Mouse (Mus musculus) layer of hippocampus, adult 11-12 months (tissue): Measurements from ENCODE around the gene Npas3.
A peak's percentile ranks its signal among the peaks of the same experiment; 100 is the strongest.

ENCODE experiments used
- DNase-seq: peaks from one replicate; pipeline ENCODE4 v3.0.0; 2022; ENCODE audit warnings: low spot score

The Npas3 gene

DNA sequence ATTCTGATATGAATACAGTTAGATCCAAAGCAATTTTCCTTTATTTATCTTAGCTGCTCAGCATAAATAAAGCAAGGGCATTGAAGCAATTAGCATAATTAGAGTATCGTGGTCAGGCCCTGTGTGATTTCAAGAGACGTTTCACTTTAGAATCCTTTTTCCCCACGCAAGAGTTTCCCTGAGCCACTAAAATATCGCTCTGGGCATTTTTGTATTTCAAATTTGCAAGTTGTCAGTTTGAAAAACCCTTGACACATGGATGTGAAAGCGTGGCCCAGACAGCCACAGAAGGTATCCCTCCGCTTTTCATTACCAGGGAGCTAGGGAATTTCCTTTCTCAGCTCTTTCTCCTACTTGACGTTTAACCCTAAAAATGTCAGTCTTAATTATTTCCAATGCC is 553.9 kb downstream of the Npas3 start:
- no peak for DNase-seq

DNA sequence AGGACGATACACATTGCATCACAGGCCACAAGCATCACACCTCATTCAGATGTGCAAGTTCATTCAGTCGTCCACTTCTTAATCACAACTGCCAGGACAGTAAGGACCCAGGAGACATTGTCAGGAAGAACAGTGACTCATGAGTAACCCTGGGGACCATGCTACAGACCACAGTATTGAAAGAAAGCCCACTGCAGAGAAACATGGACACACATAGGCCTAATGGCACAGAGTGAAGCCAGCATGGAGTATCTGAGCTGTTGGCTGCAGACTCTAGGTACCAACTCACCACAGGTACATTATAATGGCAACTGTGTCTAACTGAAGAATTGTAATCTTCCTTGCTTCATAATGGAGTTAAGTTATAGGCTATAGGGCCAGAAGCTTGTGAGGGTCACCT is 561.6 kb downstream of the Npas3 start:
- DNase-seq: no peak

DNA sequence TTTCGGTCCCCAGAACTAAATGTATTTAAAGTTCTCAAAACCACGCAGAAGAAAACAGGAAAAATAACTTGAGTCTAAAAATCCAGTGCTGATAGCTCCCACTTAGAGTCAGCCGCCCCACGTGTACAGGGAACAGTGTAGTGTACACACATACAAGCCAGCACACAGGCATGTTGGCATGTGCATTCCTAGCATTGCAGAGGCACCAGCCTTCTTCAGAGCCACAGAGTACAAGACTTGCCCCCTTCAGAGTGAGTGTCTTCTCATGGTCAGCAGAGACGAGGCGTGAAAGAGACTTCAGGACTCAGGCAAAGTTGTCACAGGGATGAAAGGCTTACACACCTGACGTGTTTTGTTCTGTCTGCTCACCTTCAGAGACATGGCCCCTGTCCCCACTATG is 565.8 kb downstream of the Npas3 start:
- no peak for DNase-seq

DNA sequence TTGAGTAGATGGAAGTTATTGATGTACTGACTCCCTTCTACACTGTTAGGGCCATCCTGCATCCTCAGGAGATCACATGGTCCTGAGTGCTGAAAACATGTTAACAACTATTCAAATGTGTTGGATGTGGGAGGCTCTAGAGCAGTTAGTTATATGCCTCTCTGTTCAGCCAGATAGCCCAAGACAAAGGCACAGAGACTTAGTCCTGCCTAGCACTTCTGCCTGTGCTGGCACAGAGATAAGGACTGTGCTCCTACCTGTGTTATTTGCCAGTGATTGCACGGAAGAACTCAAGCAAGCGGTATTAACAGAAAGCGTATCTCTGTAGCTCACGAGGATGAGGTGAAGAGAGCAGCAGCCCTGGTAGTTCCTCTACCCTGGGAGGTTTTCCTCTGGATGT is 571.5 kb downstream of the Npas3 start:
- no peak for DNase-seq

DNA sequence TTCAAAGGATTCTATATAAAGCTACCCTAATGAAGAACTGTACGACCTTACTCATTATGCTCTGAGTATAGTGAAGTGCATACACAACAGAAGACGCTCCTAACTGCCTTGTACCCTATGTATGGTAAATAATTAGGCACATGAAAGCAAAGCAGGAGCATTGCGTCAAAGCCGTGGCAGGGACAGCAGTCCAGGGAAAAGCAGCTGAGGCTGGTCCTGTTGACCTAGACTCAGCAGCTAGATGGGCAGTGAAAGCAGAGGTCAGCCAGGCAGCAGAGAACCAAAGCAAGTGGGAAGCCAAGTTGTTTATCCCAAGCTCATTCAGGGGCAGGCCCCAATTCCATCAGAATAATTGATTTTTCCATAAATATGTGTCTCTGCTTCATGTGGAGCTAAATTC is 574.4 kb downstream of the Npas3 start:
- no peak for DNase-seq

DNA sequence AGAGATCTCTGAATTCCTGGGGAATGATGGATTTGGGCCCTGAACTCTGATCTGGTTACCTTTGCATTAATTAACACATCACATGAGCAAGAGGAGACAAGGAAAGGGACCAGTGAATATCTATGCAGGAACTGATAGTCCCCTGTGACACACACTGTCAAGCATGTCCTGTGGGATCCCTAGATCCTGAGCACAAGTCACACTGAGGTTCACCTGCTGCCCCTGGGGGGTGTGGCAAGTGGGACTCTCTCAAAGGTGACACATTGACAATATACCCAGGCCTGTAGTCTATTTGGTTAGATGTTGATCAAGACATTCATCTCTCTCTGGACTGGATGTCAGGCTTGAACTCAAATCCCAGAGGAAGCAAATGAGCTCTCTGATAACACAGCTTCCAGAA is 576.8 kb downstream of the Npas3 start:
- DNase-seq: no peak

DNA sequence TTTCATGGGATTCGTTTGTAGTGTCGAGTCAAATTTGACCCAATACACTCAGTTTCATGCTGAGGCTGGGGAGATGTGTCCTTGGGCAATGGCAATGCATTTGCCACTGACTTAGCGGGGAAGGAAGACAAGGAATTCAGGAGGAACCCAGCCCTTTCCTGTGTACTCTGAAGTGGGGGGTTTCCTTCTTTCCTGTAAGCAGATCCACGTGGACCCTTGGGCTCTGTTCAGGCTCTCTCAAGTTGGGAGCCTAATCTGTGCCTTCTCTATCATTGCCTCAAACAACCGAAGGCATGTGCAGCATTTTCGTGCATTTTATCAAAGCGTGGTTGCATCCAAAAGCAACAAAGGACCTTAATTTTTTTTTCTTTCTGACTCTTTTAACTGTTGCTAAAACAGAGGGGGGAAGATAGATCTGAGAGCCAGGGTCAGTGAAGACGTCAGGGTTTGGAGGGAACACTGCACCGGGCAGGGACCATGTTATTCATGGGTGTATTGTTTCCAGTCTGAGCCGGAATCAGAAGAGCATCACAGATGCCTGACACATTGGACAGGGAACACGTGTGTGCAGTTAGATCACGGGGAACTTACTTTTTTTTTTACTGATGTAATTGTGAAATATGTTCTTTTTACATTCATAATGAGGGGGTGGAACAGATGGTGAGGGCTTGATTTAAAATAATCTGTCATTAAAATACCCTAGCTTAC is 577.6 kb downstream of the Npas3 start:
- peak; percentile 15 for DNase-seq

DNA sequence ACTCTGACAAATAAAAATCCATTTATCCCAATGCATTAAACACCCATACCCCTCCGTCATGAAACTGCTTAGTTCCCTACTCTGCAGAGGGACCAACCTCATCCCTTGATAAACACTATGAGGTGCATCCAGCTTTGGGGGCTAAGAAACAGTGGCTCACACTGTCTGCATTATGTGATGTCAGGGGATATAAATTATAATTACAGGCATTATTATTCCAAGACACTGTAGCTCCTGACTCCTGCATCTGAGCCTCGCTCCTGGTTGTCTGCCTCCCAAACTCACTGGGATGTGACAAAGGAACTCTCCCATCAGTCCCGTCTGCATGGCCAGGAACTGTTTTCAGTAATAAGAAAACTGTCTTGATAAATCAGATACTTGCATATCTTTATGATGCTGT is 578.3 kb downstream of the Npas3 start:
- DNase-seq: no peak

DNA sequence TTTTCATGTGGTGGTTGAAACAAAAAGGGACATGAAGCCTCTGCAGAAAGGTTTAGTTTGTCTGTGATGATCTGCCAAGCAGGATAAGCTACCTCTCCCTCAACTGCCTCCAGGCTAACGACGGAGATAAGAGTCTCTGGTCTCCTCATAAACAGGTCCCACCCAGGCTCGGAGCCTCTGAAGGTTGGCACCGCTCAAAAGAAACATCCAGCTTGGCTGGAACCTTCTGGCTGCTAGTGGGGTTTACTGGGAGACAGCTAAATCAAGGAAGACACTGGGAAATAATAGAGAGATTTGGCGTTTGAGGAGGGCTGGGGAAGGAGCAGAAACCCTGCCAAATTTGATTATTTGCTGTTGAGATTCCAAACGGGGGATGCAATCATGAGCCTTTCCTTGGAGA is 584.1 kb downstream of the Npas3 start:
- no peak for DNase-seq

DNA sequence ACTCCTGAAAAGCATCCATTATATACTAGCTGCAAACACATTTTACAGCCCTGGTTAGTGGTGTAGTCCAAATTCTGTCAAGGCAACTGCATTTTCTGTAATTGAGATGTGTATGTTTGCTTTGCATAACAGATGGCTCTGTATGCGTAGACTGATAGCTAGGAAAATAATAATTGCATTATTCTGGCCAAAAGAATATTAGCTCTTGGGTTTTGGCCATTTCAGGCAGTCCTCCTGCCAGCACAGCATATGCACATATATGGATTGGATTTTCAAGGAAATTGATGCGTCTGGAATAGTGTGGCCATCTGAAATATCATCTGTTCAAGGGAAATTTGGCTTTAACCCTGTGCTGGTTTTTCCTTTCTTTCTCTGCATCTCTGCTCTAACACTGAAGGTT is 584.9 kb downstream of the Npas3 start:
- DNase-seq: no peak

DNA sequence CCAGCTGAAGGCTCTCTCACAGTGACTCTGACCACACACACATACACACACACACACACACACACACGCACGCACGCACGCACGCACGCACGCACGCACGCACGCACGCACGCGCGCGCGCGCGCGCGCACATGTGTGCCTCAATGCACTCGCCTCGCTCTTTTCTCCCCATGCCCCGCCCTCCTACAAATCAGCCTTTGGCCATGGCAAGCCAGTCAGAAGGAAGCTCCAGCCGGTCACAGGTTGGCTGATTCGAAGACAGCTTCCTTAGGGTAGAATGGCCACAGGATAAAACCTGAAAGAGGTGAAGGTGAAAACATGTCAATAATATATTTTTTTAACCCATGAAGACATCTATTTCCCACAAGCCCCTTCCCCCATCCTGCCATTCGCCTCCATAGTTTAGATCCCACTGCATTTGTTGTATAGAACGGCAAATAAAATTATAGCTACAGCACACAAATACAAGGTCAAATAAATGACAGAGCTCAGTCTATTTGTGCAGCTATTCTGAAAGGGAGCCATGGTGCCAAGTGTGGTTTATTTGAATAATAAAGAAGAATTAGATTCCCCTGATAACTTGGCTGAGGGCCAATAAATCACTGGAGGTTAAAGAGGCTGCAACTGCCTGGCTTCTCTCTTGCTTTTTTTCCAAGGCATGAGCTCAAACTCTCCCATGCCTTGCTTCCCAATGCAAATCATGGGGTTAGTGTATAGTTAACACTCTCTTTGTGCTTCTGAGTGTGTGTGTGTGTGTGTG is 587.7 kb downstream of the Npas3 start:
- DNase-seq: no peak

DNA sequence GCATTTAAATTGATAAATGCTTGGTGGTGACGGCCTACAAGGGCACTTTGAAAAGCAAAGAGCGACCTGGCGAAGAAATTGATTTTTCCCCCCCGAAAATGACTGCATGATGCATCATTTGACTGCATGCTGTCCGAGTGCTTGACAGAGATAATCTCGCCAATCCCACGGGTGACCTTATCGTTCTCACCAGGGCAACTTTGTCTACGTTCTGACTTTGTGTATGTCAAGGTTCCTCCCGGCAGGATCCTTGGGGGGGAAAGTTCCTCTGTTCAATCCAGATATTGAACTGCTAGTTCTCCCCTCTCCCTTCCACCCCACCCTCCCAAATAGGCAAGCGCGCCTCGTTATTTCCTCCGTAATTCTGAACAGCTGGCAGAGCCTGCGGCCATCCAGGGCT is 588.9 kb downstream of the Npas3 start:
- no peak for DNase-seq

DNA sequence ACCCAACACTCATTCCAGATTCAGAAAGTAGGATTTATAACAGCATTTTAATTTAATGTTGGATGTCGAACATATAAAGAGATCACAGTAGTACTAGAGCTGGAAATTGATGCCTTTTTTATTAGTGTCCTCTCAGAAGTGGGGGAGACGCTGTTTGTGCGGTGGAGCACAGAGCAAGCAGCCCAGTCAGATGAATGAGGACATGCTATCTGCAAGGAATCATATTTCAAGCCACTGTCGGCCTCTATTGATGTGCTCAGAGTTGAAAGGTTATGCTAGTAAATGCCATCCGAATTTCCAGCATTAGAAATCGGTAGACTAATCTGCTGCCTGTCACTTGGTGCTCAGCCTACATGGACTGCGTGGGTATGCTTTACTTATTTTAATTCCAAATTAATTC is 590.1 kb downstream of the Npas3 start:
- DNase-seq: no peak

DNA sequence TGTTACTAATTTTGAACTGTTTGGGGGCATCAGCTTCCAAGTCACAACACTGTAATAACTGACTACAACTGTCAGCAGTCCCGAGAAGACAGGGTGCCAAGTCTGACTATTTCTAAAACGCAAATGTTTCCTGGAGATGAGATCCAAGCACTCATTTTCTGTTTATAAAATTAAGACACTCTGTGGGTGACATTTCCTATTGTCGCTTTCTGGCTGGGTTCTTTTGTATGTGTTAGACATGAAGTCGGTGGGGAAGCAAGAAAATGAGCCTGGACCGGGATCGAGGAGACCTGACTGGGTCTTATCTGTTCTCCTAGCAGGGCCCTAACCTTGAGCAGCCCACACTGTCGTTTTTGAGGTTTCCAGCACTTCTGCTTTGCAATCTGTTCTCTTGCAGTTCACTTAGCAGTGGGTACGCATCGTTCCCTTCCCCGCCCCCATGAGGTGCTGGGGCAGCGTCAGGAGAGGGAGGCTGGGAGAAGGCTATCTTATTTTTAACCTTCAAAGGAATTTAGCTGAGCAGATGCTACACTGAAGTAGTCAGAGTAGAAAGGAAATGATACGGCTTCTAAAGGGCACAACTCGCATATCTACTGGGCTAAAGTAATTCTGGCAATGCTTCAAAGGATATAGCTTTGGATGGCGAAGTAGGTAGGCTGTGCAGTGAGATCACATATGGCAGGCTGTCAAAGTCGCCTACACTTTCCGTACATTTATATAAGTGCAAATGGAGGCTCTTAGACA is 593.6 kb downstream of the Npas3 start:
- peak; percentile 41 for DNase-seq

DNA sequence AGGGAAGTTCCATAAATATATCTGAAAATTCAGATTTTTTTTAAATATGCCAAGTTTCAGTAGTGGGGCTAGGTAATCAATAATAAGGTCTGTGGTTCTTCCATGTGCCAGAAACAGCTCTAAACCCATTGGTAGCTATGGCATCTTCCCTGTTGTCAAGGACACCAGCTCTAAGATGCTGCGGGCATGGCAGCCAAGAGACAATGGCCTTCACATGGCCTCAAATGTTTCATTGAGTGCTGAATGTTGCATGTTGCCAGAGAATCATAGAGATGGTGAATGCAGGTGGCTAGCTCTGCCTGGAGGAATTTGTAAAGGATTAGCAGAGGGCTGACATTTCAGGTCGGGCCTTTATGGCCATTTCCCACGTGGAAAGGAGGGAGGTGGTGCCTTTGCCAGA is 595.1 kb downstream of the Npas3 start:
- no peak for DNase-seq

DNA sequence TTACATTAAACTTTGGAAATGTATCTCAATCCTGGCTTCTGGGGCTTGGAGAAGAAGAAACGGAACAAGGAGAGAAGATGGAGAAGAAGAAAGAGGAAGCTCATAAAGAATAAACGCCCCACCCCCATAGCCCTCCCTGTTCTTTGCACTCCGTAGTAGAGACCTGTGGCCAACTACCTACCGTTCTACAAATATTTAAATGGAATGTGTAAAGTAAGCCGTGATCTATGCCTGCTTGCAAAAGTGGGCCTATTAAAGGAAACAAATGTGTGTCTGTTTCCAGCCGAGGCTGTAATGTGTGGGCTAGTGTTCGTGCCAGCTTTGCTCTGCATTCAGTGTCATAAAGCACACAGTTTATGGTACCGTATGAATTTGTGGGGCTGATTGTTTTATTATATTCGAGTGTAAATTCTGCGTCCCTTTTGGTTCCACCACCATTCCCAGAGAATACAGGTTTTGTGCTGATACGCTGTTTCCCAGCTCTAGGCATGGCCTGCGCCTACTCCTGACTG is 597.7 kb downstream of the Npas3 start:
- no peak for DNase-seq

DNA sequence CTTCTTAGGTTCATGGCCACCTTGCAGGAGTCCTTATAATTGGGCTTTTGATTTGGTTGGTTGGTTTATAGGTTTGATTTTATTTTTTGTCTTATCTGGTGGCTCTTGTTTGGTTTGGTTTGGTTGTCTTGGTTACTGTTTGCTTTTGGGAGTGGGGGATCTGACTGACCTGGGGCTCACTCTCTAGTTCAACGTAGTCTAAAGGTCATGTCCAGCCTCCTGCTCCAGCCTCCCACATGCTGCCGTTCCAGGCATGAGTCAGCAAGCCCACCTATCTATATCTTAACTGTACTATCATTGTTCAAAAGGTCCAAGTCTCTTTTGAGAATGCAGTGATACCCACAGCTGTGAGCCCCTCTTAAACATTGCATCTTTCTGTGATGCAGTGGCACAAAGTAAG is 600.8 kb downstream of the Npas3 start:
- no peak for DNase-seq

DNA sequence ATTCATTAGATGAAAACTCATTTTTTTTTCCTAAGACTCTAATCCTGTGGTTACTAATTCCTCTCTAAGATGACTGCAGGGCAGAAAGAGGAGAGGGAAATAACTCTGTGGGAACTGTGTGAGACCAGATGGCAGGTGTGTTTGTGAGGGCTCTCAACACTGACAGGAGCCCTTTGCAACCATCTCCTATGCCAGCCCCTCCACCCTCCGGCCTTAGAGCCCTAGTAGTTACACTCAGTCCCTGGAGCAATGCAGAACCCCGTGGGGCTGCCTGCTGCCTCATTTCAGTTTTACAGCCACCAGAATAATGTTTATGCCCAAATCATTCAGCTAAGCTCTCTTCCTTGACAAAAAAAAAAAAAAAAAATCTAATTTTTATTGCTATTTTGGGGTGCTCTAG is 604.0 kb downstream of the Npas3 start:
- DNase-seq: no peak

DNA sequence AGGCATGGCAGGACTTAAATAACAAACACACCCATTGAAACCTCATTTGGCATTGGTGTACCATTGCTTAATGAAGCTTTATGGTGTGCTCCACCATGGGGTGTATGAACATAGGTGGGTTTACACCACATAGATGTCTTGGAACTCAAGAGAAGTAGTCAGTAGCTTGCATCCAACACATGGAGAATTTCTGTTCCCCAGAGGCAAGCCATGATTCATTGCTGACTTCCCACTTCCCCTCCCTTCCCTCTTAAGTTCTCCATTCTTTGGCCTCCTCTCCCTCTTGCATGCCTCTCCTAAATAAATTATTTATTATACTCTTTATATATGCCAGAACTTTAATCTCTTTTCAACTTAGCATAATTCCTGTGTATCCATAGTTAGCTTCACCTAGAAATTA is 611.7 kb downstream of the Npas3 start:
- DNase-seq: no peak

DNA sequence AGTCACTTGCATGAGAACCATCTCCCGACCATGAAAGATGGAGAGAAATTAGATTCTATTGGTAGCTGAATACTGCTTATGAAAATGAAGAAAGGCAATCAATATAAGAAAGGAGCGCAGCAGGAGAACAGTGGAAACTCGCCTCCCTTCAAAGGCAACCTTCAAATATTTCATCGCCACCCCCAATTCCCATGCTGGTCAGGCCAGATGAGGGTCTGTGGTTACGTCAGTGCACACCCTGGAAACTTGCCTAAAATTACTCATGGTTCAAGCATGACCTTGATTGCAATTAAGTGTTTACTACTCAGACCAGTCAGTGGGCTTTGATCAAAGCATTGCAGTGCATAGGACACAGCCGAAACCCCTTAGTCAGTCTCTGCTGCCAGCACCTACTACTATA is 613.8 kb downstream of the Npas3 start:
- no peak for DNase-seq

DNA sequence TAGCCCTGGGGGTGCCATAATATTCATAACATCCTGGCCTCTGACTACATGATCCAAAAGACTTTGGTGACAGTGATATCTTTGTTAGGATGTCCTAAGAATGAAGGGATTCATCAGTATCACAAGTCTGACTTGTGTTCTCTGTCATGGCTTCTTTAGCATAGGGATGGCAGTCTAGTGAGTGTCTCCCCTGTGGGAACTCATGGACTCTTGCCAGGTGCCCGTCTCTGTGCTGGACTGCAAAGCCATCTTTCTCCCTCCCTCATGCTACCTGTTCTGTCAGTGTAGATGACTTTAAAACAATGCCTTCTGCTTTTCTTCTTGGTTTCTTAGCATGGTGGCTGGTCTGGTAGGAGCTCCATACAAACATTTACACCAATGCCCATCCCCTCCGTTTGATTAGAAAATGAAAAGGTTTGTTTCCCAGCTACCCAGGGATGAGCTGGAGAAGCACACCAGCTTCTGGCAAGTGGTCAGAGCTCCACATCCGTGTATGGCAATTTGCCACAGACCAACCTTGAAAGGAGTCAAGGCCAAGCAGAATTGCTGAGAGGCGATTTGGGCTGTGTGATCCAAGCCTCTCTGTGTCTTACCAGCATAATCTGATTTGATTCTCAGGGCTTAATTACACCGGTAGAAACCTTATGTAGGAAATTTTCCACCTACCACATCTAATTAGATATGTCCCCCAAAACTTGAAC is 616.1 kb downstream of the Npas3 start:
- no peak for DNase-seq

DNA sequence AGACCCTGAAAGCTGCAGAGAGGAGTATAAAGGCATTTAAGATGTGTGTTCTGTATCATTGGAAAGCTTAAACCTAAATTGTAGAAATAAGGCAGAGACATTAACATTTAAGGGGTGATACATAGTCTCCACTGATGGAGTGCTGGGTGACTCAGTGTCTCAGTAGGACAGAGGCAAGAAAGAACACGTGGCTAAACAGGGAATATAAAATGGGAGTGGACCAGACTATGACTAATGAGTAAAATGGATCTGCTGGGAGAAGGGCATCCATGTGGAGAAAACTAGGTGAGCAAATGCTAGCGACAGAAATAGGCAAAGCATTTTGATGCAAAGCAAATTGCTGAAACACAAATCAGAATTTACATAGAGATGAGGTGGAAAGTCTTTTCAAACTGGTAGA is 617.2 kb downstream of the Npas3 start:
- no peak for DNase-seq
